Mouse (Mus musculus) small intestine, adult 2 months (tissue): ENCODE results near the gene Rdx.

Source experiments
- CTCF ChIP-seq: fragments of 200-500 bp; IDR thresholded peaks from 2 replicates; pipeline ENCODE4 v1.5.1; 2012; ENCODE audit warnings: low read depth, mild to moderate bottlenecking, control low read depth, inconsistent platforms, low read length, moderate library complexity, mixed read lengths; ENCODE audit not compliant: insufficient replicate concordance, insufficient read length; ENCODE audit errors: extremely low read depth
- POLR2A ChIP-seq: fragments of 200-500 bp; IDR thresholded peaks from 2 replicates; pipeline ENCODE4 v1.6.1; 2012; ENCODE audit warnings: low read depth, mild to moderate bottlenecking, control low read depth, inconsistent platforms, low read length, moderate library complexity

DNA sequence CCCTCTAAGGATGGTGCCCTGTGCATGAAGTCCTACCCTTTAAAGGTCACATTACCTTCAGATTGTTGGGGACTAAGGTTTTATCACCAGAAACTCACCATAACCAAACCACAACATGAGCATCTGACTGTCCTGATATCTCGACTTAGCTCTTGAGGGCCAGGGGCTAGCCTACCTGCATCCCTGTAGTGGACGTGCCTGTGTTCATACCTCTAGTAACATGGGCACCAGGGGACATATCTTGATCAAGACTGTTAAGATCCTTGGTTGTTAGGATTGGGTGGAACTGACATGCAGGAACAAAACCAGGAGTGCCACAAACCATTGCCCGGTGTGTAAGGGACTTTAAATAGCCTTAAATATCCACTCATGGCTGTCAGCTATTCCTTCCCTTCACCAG lies 60.2 kb downstream of the Rdx start:
- no peak for TF ChIP-seq POLR2A
- TF ChIP-seq CTCF, result no peak
